26 mouse cellular contexts compared by ENCODE assay signal in the genomic region with DNA sequence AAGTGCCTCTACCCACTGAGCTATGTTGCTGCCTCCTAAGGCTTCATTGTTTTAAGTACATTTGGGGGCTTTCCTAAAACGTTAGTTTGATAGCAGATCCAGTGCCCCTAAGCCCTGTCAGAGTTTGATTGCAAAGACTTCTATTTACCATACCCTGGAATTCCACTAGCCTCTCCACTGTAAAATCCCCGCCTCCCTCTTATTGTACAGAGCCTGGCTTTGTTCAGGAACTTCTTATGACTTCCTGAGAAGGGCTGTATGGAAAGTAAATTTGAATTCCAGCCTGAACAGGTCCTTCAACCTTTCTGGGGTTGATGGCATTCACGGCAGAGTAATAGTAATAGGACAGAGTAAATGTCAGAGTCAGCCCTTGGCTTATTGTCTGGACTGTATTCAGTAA. TPM values are rescaled to one million over a fixed set of nuclear protein-coding genes. Genes with fewer than 3 reads are reported as not detected.
A peak's percentile ranks its signal among the peaks of the same experiment; 100 is the strongest.
DNase-seq lines count a peak whose midpoint lies in the region; ATAC-seq and TF ChIP-seq lines count a peak whose summit lies in the region.
"Had no signal": no experiment of that assay in that cellular context is flagged by ENCODE, and none has a peak within 500 bp of the region (broad histone marks: within the 10 kb centered on the region; RNA-seq: fewer than 3 reads in every experiment).

No protein-coding gene starts in this region.

- H3K9me3 ChIP-seq in lung, embryonic 14.5 days (ENCODE audit: low read depth, low read length): no peaks in the 10 kb centered on the region
- H3K9me3 ChIP-seq in lung, embryonic 16.5 days (ENCODE audit: control insufficient read depth, low read length): no peaks in the 10 kb centered on the region
- H3K9me3 ChIP-seq: embryonic facial prominence, embryonic 10.5 days; embryonic facial prominence, embryonic 12.5 days; forebrain, embryonic 13.5 days; forebrain, embryonic 15.5 days; G1E had no signal

- DNase-seq in lung, embryonic 14.5 days: peak; percentile 70
- no peak for DNase-seq in lung, postnatal 4 days
- DNase-seq in lung, adult 18-20 months: no peak
- DNase-seq in lung, postnatal 25 days (ENCODE audit: low spot score): peak; percentile 4
- no peak for DNase-seq in lung, adult 2 months
- DNase-seq: adrenal gland, adult 8-10 months; adrenal gland, postnatal 14 days; adrenal gland, postnatal 36 days; B cell, adult 2 months; cerebellum, adult 11-12 months; cerebellum, adult 2 months; cerebellum, adult 9-10 months; cerebellum, postnatal 10 days; cerebellum, postnatal 25 days had no signal

- TF ChIP-seq CTCF in lung, embryonic 14.5 days (IDR thresholded peaks at IDR 0.05; ENCODE audit: low read depth): no peak
- no peak for TF ChIP-seq CTCF in lung, adult 2 months (IDR thresholded peaks at IDR 0.05; ENCODE audit: insufficient read depth, low read length)

- peaks cover 33% of the 10 kb centered on the region for H3K36me3 ChIP-seq in lung, embryonic 14.5 days (ENCODE audit: insufficient read depth)
- H3K36me3 ChIP-seq in lung, embryonic 16.5 days (ENCODE audit: control insufficient read depth, insufficient read depth, low read length): peaks cover 16% of the 10 kb centered on the region

- H3K27ac ChIP-seq in lung, embryonic 14.5 days (ENCODE audit: low read depth): peak overlapping the region; percentile 55; the same call in 1 of the 2 replicates
- H3K27ac ChIP-seq in lung, embryonic 16.5 days (ENCODE audit: low read length): peak overlapping the region; percentile 76
- H3K27ac ChIP-seq: embryonic facial prominence, embryonic 10.5 days; embryonic facial prominence, embryonic 12.5 days; forebrain, embryonic 13.5 days; forebrain, embryonic 15.5 days had no signal

- H3K9ac ChIP-seq in lung, embryonic 14.5 days: no peak overlapping the region
- no peak overlapping the region for H3K9ac ChIP-seq in lung, embryonic 16.5 days (ENCODE audit: low read length)
- H3K9ac ChIP-seq: embryonic facial prominence, embryonic 12.5 days; forebrain, embryonic 13.5 days; forebrain, embryonic 15.5 days had no signal

- no peak overlapping the region for H3K4me3 ChIP-seq in lung, embryonic 14.5 days (ENCODE audit: low read depth, low read length)
- no peak overlapping the region for H3K4me3 ChIP-seq in lung, embryonic 16.5 days (ENCODE audit: low read length)
- no peak overlapping the region for H3K4me3 ChIP-seq in lung, adult 2 months (replicated peaks; ENCODE audit: extremely low read depth, low read depth, low read length)
- H3K4me3 ChIP-seq: embryonic facial prominence, embryonic 10.5 days; embryonic facial prominence, embryonic 12.5 days; forebrain, embryonic 13.5 days; forebrain, embryonic 15.5 days had no signal

- no peaks in the 10 kb centered on the region for H3K4me1 ChIP-seq in lung, embryonic 14.5 days (ENCODE audit: insufficient read depth)
- peaks cover 7% of the 10 kb centered on the region; the same call in 1 of the 2 replicates for H3K4me1 ChIP-seq in lung, embryonic 16.5 days (replicated peaks; ENCODE audit: control insufficient read depth, insufficient read depth, low read length)
- no peaks in the 10 kb centered on the region for H3K4me1 ChIP-seq in lung, adult 2 months (ENCODE audit: control insufficient read depth, insufficient read depth, low read length)
- H3K4me1 ChIP-seq: embryonic facial prominence, embryonic 10.5 days; embryonic facial prominence, embryonic 12.5 days; forebrain, embryonic 13.5 days; forebrain, embryonic 15.5 days had no signal

- peak; percentile 84 for ATAC-seq in lung, embryonic 14.5 days (ENCODE audit: insufficient read depth)
- peak; percentile 88 for ATAC-seq in lung, embryonic 16.5 days (ENCODE audit: low read depth)
- ATAC-seq: activated CD4-positive, CD25-positive, alpha-beta regulatory T cell, adult 4 months; CD4-positive, CD25-positive, alpha-beta regulatory T cell, adult 4 months; forebrain, embryonic 13.5 days; forebrain, embryonic 15.5 days; Patski had no signal

- TF ChIP-seq POLR2A in lung, adult 2 months (IDR thresholded peaks at IDR 0.05; ENCODE audit: borderline replicate concordance, extremely low read depth, low read depth, low read length): no peak

- no peaks in the 10 kb centered on the region for H3K27me3 ChIP-seq in lung, embryonic 14.5 days (ENCODE audit: insufficient read depth, low read length)
- no peaks in the 10 kb centered on the region for H3K27me3 ChIP-seq in lung, embryonic 16.5 days (ENCODE audit: control insufficient read depth, insufficient read depth, low read depth, low read length)
- H3K27me3 ChIP-seq: CH12.LX; embryonic facial prominence, embryonic 12.5 days; forebrain, embryonic 13.5 days; forebrain, embryonic 15.5 days; Patski had no signal

- WGBS in lung, embryonic 14.5 days: 67% methylated on average over 3 of the region's 3 CpGs
- 44% methylated on average over 3 of the region's 3 CpGs for WGBS in lung, embryonic 16.5 days
- 64% methylated on average over 3 of the region's 3 CpGs for WGBS in lung, adult 2 months

- no peak overlapping the region for H3K4me2 ChIP-seq in lung, embryonic 14.5 days
- peak overlapping the region; percentile 22; the same call in 1 of the 2 replicates for H3K4me2 ChIP-seq in lung, embryonic 16.5 days (ENCODE audit: low read depth, low read length)
- H3K4me2 ChIP-seq: embryonic facial prominence, embryonic 12.5 days; forebrain, embryonic 13.5 days; forebrain, embryonic 15.5 days had no signal

RNA-seq across cellular contexts. Expression of a gene that starts 26.7 kb away (rescaled TPM):
- polyA plus RNA-seq in lung, embryonic 14.5 days (2014; fragmentation: Nextera tagmentation; extraction: Ambion mirVana): 88.6 and 93.1 TPM in 2 replicates
- polyA plus RNA-seq in lung, embryonic 16.5 days (2015; fragmentation: Nextera tagmentation; extraction: Ambion mirVana): 71.8 and 78.7 TPM in 2 replicates
- 46.3 and 66.6 TPM in 2 replicates for polyA plus RNA-seq in lung, adult 2 months (2012; rRNA removed)

RNA-seq across cellular contexts. Expression of a gene that starts 39.1 kb away (rescaled TPM):
- not detected in 2 replicates for polyA plus RNA-seq in lung, embryonic 14.5 days (2014; fragmentation: Nextera tagmentation; extraction: Ambion mirVana)
- polyA plus RNA-seq in lung, embryonic 16.5 days (2015; fragmentation: Nextera tagmentation; extraction: Ambion mirVana): not detected in 2 replicates
- 0.28 TPM in 1 of 2 replicates, not detected in the other for polyA plus RNA-seq in lung, adult 2 months (2012; rRNA removed)
- polyA plus RNA-seq: activated CD4-positive, CD25-positive, alpha-beta regulatory T cell, adult 4 months; CD4-positive, CD25-positive, alpha-beta regulatory T cell, adult 4 months; embryonic facial prominence, embryonic 10.5 days; embryonic facial prominence, embryonic 12.5 days; embryonic facial prominence, embryonic 14.5 days; forebrain, embryonic 11.5 days; forebrain, embryonic 13.5 days; G1E; Patski had no signal

RNA-seq across cellular contexts. Expression of a gene that starts 45.5 kb away (rescaled TPM):
- polyA plus RNA-seq in lung, embryonic 14.5 days (2014; fragmentation: Nextera tagmentation; extraction: Ambion mirVana): not detected in 2 replicates
- not detected in 2 replicates for polyA plus RNA-seq in lung, embryonic 16.5 days (2015; fragmentation: Nextera tagmentation; extraction: Ambion mirVana)
- polyA plus RNA-seq in lung, adult 2 months (2012; rRNA removed): 0.26 TPM in 1 of 2 replicates, not detected in the other
- polyA plus RNA-seq: activated CD4-positive, CD25-positive, alpha-beta regulatory T cell, adult 4 months; CD4-positive, CD25-positive, alpha-beta regulatory T cell, adult 4 months; cerebellum, adult 2 months; embryonic facial prominence, embryonic 10.5 days; embryonic facial prominence, embryonic 12.5 days; embryonic facial prominence, embryonic 14.5 days; forebrain, embryonic 11.5 days; G1E; Patski had no signal

Comparison
In these comparisons a context has a peak if more than half of its experiments do, and no peak if none do; other contexts are left out.
1. DNase-seq: peak in lung, embryonic 14.5 days (single experiment) and lung, postnatal 25 days (single experiment); none in lung, postnatal 4 days (0 of 2), lung, adult 18-20 months (0 of 2) and lung, adult 2 months (single experiment).